Mouse (Mus musculus) midbrain, embryonic 14.5 days (tissue): ENCODE measurements around the gene Bscl2. TPM values are rescaled to one million over a fixed set of nuclear protein-coding genes. Genes with fewer than 3 reads are reported as not detected.
A peak's percentile ranks its signal among the peaks of the same experiment; 100 is the strongest.

ENCODE experiments used
- ATAC-seq: fragments of 200-750 bp; cut with Nextera tagmentation; 2 replicates; pipeline ENCODE4 v1.8.0; 2017; ENCODE audit warnings: moderate number of reproducible peaks, moderate library complexity; ENCODE audit not compliant: low FRiP score, low TSS enrichment
- DNase-seq: peaks from one replicate; pipeline ENCODE4 v3.0.0-alpha.2; 2015
- H3K27ac ChIP-seq: fragments of 300-500 bp; sonication (generic); replicated peaks from 2 replicates; pipeline ENCODE4 v1.5.1; 2014; ENCODE audit warnings: mild to moderate bottlenecking, low read depth, low read length, moderate library complexity
- H3K27me3 ChIP-seq: fragments of 300-500 bp; sonication (generic); 2 replicates; pipeline ENCODE4 v1.6.1; 2014; ENCODE audit warnings: low read length, control low read depth, mixed read lengths; ENCODE audit not compliant: control insufficient read depth, insufficient read depth
- H3K36me3 ChIP-seq: fragments of 300-500 bp; sonication (generic); 2 replicates; pipeline ENCODE4 v1.6.1; 2014; ENCODE audit warnings: low read length, control low read depth; ENCODE audit not compliant: control insufficient read depth, insufficient read depth
- H3K4me1 ChIP-seq: fragments of 300-500 bp; sonication (generic); 2 replicates; pipeline ENCODE4 v1.6.1; 2014; ENCODE audit warnings: mild to moderate bottlenecking, antibody characterized with exemption, low read length, control low read depth; ENCODE audit not compliant: control insufficient read depth, insufficient read depth
- H3K4me2 ChIP-seq: fragments of 300-500 bp; sonication (generic); 2 replicates; pipeline ENCODE4 v1.6.1; 2014; ENCODE audit warnings: mild to moderate bottlenecking, low read length, moderate library complexity
- H3K4me3 ChIP-seq: fragments of 300-500 bp; sonication (generic); replicated peaks from 2 replicates; pipeline ENCODE4 v1.5.1; 2014; ENCODE audit warnings: low read depth, low read length
- H3K9ac ChIP-seq: fragments of 300-500 bp; sonication (generic); replicated peaks from 2 replicates; pipeline ENCODE4 v1.6.1; 2014; ENCODE audit warnings: mild to moderate bottlenecking, low read length, moderate library complexity
- H3K9me3 ChIP-seq: fragments of 300-500 bp; sonication (generic); 2 replicates; pipeline ENCODE4 v1.6.1; 2016; ENCODE audit warnings: low read length, control low read depth, mixed read lengths; ENCODE audit not compliant: control insufficient read depth
- WGBS: fragments of 180-500 bp; shearing (Covaris S2); extraction: QIAGEN DNeasy Blood & Tissue Kit; methylation state at CpG from one replicate; pipeline ENCODE4 v1.1.7; 2014; 5-methylcytosine and 5-hydroxymethylcytosine counted together
- polyA plus RNA-seq: library from polyadenylated mRNA; unstranded; fragments of >200 nt; fragmentation: Nextera tagmentation; extraction: Ambion mirVana; gene quantifications from 2 replicates; pipeline ENCODE4 v1.2.1, GENCODE M21; 2014

The Bscl2 gene
- polyA plus RNA-seq, 1 experiment from 2014 or later: 78.2 TPM

DNA sequence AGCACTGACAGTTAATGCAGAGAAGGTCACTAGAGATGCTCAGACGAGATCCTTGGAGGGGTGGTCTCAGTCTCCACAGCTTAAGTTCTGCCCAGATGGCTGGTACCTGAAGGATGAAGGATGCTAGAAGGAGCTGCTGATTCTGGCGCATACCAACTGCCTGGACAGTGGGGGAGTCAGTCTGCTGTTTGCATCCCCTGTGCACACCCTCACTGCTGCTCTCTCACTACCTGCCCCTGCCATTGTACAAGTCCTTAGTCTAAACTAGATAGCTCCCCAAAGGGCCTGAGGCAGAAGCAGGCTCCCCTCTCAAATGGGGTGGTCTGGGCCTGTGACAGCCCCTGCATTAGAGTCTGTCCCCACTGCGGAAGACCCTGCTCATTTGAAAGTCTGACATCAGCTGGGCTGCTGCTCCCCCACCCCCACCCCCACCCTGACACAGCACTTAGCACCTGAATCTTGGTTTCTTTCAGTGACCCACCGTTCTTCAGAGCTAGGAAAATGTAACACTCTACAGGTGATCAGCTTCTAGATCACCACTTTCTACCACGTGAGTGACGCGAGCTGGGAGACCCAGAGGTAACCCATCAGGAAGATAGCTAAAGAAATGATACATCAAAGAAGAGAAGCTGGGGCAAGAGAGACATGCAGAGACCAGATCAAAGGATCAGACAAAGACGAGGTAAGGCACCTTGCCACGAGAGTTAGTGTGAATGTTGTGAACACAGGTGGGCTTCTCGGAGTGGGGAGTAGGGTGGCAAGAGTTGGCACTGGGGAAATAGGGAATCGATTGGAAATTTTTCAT, 2.0 kb downstream of the Bscl2 start, which contains the start of gene Gng3:
Gng3 (minus strand) TSS at position 92 of the 805 bp plus-strand sequence.
- Histone ChIP-seq H3K4me1 (peaks cover 25% of the 10 kb centered on the region), H3K36me3 (peaks cover 38% of the 10 kb centered on the region), H3K9ac (peak within 1 kb of the TSS; percentile 86), H3K4me2 (peak within 1 kb of the TSS; percentile 81), H3K9me3 (no peaks in the 10 kb centered on the region), H3K27ac (peak within 1 kb of the TSS; percentile 99), H3K4me3 (peak within 1 kb of the TSS; percentile 68), H3K27me3 (no peaks in the 10 kb centered on the region)
- WGBS: 22% methylated on average over 11 of the region's 11 CpGs
- DNase-seq (peak; percentile 92), ATAC-seq (peak; percentile 90)

DNA sequence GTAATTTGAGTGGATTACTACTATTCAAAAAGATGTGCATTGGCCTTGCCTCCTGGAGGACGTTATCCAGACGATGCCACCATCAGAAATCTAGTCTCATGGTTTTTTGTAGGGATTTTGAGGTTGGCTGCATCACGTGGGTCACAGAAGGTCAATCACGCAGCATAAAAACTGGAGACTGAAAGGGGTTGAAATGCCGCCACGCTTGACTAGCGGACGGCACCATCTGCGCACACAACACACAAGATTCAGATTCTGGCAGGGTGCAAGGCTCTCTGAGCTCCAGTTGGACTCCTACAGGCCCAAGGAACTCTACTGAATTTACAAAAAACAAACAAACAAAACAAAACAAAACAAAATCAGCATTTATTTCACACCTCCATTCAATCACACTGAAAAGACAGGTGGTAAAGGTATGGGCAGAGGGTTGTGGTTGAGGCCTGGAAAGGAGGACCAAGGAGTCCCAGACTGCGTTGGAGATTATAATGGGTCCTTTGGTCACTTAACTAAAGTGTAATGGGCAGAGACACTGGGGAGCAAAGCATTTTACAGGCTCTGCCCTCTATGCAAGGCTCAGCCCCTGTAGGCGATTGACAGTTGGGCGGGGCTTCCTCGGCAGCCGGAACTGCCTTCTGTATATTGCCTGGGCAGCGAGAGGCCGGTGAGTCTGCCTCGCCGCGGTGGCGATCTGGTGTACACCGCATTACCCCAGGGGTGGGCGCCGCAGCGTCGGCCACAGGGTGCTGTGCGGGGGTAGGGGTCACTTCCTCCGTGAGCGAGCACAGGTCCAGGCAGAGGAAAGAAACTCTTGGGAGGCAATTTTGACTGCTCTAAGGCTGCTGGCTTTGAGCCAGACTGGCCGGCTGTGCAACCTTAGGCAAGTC, 2.9 kb downstream of the Bscl2 start:
- Histone ChIP-seq H3K4me1 (peaks cover 25% of the 10 kb centered on the region), H3K4me2 (peak overlapping the region; percentile 81), H3K9me3 (no peaks in the 10 kb centered on the region), H3K27me3 (no peaks in the 10 kb centered on the region), H3K27ac (peak overlapping the region; percentile 99), H3K9ac (peak overlapping the region; percentile 86), H3K4me3 (peak overlapping the region; percentile 68), H3K36me3 (peaks cover 32% of the 10 kb centered on the region)
- peak; percentile 22; the same call in 1 of the 2 replicates for ATAC-seq
- DNase-seq: peak; percentile 82
- 9% methylated on average over 29 of the region's 29 CpGs for WGBS

DNA sequence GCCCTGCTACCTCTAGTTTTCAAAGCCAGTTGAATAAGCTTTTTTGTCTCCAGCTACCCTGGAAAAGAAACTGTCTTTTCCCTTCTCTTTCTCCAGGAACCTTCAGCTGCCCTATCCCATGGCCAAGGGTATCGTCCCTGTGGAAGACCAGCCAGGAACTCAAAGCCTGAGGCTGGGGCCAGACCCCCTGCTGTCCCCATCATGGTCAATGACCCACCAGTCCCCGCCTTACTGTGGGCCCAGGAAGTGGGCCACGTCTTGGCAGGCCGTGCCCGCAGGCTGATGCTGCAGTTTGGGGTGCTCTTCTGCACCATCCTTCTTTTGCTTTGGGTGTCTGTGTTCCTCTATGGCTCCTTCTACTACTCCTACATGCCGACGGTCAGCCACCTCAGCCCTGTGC, 3.7 kb downstream of the Bscl2 start:
- peak overlapping the region; percentile 86 for H3K9ac ChIP-seq
- peak overlapping the region; percentile 68 for H3K4me3 ChIP-seq
- WGBS: 92% methylated on average over 7 of the region's 7 CpGs
- peaks cover 25% of the 10 kb centered on the region for H3K4me1 ChIP-seq
- DNase-seq: no peak
- peaks cover 33% of the 10 kb centered on the region for H3K36me3 ChIP-seq
- H3K4me2 ChIP-seq: peak overlapping the region; percentile 81
- no peak overlapping the region for H3K27ac ChIP-seq
- H3K9me3 ChIP-seq: no peaks in the 10 kb centered on the region
- no peaks in the 10 kb centered on the region for H3K27me3 ChIP-seq
- ATAC-seq: no peak

DNA sequence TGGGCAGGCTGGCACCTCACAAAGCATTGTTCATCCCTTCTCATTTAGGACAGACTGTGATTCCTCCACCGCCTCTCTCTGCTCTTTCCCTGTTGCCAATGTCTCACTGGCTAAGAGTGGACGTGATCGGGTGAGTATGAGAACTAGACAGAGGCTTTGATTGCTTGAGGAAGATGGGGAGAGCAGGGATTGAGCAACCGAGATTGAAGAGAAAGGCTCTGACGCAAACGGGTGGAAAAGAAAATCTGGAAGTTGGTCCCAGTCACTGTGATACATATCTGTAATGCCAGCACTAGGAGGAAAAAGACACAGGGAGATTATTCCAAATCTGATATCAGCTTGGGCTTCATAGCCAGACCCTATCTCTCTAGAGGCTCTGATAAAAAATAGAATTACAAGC, 5.7 kb downstream of the Bscl2 start:
- Histone ChIP-seq H3K4me3 (no peak overlapping the region), H3K27me3 (no peaks in the 10 kb centered on the region), H3K4me2 (no peak overlapping the region), H3K9ac (no peak overlapping the region), H3K9me3 (no peaks in the 10 kb centered on the region), H3K36me3 (peaks cover 50% of the 10 kb centered on the region), H3K4me1 (peaks cover 18% of the 10 kb centered on the region), H3K27ac (no peak overlapping the region)
- ATAC-seq: no peak
- WGBS: 90% methylated on average over 6 of the region's 6 CpGs
- no peak for DNase-seq

DNA sequence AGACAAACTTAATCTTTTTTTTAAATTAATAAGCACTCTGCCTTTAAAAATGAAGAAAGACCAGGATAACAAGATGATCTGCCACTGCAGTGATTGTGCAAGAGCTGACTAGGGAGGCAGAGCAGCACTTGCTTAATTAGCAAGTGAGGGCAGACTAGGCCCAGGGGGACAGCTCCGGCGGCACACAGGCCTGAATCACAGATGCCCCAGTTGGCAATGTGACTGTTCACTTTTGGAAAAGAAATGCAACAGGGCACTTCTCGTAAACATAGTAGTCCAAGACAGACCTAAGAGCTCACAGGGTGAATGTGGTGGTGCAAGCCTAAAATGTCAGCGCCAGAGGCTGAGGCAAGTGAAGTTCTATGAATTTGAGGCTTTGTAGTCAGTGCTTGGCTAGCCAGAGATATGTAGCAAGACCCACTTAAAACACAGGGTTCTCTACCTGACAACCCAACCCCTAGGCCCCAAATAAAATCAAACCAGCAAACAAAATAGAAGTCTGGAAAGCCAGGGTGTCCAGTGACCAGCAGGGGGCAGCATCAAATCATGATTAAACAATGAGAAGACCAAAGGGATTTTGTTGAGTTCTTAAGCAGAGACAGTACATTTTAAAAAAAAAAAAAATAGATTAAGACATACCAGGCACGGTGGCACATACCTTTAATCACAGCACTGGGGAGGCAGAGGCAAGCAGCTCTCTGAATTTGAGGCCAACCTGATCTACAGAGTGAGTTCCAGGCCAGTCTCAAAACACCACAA, 7.3 kb downstream of the Bscl2 start:
- ATAC-seq: no peak
- no peaks in the 10 kb centered on the region for H3K27me3 ChIP-seq
- peaks cover 61% of the 10 kb centered on the region for H3K36me3 ChIP-seq
- no peak overlapping the region for H3K4me2 ChIP-seq
- H3K4me3 ChIP-seq: no peak overlapping the region
- H3K9ac ChIP-seq: no peak overlapping the region
- H3K27ac ChIP-seq: no peak overlapping the region
- peak; percentile 92 for DNase-seq
- H3K9me3 ChIP-seq: no peaks in the 10 kb centered on the region
- peaks cover 14% of the 10 kb centered on the region for H3K4me1 ChIP-seq
- 48% methylated on average over 5 of the region's 5 CpGs for WGBS

DNA sequence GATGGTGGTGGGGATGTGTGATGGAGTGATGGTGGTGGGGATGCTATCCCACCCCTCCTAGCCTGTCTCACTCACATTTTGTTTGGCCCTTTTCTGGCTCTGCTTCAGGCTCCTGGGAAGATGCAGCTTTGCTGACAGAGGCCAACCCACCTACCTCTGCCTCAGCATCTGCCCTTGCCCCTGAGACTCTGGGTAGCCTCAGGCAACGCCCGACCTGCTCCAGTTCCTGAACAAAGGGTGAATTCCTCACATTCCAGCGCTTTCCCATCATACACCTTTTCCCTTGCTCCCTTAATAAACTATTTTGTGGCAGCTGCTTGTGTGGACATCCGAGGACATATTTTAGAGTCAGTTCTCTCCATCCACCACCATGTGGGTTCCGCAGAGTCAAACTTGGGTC, 11.1 kb downstream of the Bscl2 start:
- DNase-seq: no peak
- WGBS: 80% methylated on average over 5 of the region's 5 CpGs
- H3K9me3 ChIP-seq: no peaks in the 10 kb centered on the region
- no peak overlapping the region for H3K4me3 ChIP-seq
- H3K9ac ChIP-seq: no peak overlapping the region
- no peaks in the 10 kb centered on the region for H3K4me1 ChIP-seq
- H3K27ac ChIP-seq: no peak overlapping the region
- no peak overlapping the region for H3K4me2 ChIP-seq
- peaks cover 50% of the 10 kb centered on the region for H3K36me3 ChIP-seq
- no peaks in the 10 kb centered on the region for H3K27me3 ChIP-seq
- ATAC-seq: no peak

DNA sequence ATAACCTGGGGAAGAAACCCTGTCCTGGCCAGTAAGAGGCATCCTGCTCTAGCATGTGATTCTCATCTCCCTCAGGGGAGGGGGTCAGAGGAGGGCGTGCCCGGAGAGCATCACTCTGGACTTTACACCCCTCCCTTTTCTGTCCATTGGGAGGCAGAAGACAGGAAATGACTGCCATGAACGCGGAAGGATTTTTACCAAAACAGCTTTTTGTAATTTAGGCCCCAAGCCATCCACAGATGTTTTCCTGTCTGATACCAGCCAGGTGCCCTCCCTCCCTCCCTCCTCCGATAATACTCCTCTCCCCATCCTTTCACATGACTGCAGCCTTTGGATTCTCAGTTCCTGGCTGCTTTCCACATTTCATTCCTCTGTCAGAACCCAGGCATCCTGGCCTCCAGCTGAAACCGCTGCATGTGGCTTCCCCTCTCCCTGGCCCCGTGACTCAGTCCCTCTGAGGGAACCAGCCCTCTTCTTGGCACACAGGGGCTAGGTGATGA, 13.2 kb downstream of the Bscl2 start, which contains the start of gene Lrrn4cl:
Lrrn4cl (plus strand) TSS at position 367 of the 500 bp plus-strand sequence.
- H3K4me3 ChIP-seq: no peak within 1 kb of the TSS
- H3K36me3 ChIP-seq: peaks cover 37% of the 10 kb centered on the region
- H3K4me2 ChIP-seq: no peak within 1 kb of the TSS
- H3K27me3 ChIP-seq: no peaks in the 10 kb centered on the region
- ATAC-seq (no peak), DNase-seq (peak; percentile 9)
- 39% methylated on average over 7 of the region's 7 CpGs for WGBS
- no peak within 1 kb of the TSS for H3K27ac ChIP-seq
- no peaks in the 10 kb centered on the region for H3K9me3 ChIP-seq
- H3K4me1 ChIP-seq: no peaks in the 10 kb centered on the region
- H3K9ac ChIP-seq: no peak within 1 kb of the TSS

DNA sequence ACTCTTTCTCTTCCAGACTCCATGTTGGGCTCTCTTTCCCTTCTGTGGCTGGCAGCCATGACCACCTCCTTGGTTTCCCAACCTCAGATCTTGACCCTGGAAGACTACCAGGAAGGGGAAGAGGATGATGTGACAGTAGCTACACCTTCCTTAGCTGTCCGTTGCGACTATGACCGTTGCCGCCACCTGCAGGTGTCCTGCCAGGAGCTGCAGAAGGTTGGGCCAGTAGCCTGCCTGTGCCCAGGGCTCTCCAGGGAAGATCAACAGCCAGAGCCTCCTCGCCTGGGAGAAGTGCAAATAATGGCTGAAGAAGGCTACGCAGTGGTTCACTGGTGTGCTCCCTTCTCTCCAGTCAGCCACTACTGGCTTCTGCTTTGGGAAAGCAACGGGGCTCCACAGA, 14.4 kb downstream of the Bscl2 start:
- H3K4me2 ChIP-seq: no peak overlapping the region
- H3K27ac ChIP-seq: no peak overlapping the region
- no peaks in the 10 kb centered on the region for H3K9me3 ChIP-seq
- H3K4me3 ChIP-seq: no peak overlapping the region
- no peak for ATAC-seq
- no peaks in the 10 kb centered on the region for H3K4me1 ChIP-seq
- 50% methylated on average over 7 of the region's 7 CpGs for WGBS
- H3K9ac ChIP-seq: no peak overlapping the region
- DNase-seq: no peak
- H3K36me3 ChIP-seq: peaks cover 25% of the 10 kb centered on the region
- H3K27me3 ChIP-seq: no peaks in the 10 kb centered on the region
